Mouse (Mus musculus): ENCODE data around the gene Rad9b. TPM values are rescaled to one million over a fixed set of nuclear protein-coding genes. Genes with fewer than 3 reads are reported as not detected.

Rad9b gene
- polyA plus RNA-seq, 1 experiment from 2014 or later = 11.1 TPM

GRCm38 (mm10) chr5:122317329-122318045 lies 36.5 kb downstream of the Rad9b start:
- no peak overlapping the region for H3K9ac ChIP-seq (replicated peaks; ENCODE audit: low read length)
- 88% methylated on average over 11 of the region's 11 CpGs for WGBS

GRCm38 (mm10) chr5:122314966-122315667 lies 38.9 kb downstream of the Rad9b start:
- Histone ChIP-seq H3K9me3 (ENCODE audit: low read length) (no peaks in the 10 kb centered on the region), H3K27ac (ENCODE audit: low read length) (peak overlapping the region; percentile 26; the same call in 1 of the 2 replicates), H3K9ac (replicated peaks; ENCODE audit: low read length) (no peak overlapping the region), H3K4me1 (ENCODE audit: insufficient read depth, low read length) (peaks cover 12% of the 10 kb centered on the region), H3K4me3 (ENCODE audit: low read length) (no peak overlapping the region), H3K36me3 (ENCODE audit: insufficient read depth, low read length) (peaks cover 29% of the 10 kb centered on the region; the same call in 1 of the 2 replicates), H3K4me2 (replicated peaks; ENCODE audit: low read depth, low read length) (no peak overlapping the region), H3K27me3 (ENCODE audit: insufficient read depth, low read length) (no peaks in the 10 kb centered on the region)
- peak; percentile 97 for ATAC-seq (ENCODE audit: low FRiP score, low TSS enrichment)
- 49% methylated on average over 20 of the region's 20 CpGs for WGBS

More at GRCm38 (mm10) chr5:122317329-122318045, 36.5 kb downstream of the Rad9b start:
- peaks cover 12% of the 10 kb centered on the region for H3K4me1 ChIP-seq (ENCODE audit: insufficient read depth, low read length)
- no peaks in the 10 kb centered on the region for H3K9me3 ChIP-seq (ENCODE audit: low read length)
- H3K4me2 ChIP-seq (replicated peaks; ENCODE audit: low read depth, low read length) = no peak overlapping the region
- no peaks in the 10 kb centered on the region for H3K27me3 ChIP-seq (ENCODE audit: insufficient read depth, low read length)
- no peak overlapping the region for H3K4me3 ChIP-seq (ENCODE audit: low read length)
- ATAC-seq (ENCODE audit: low FRiP score, low TSS enrichment) = no peak
- peaks cover 21% of the 10 kb centered on the region; the same call in 1 of the 2 replicates for H3K36me3 ChIP-seq (ENCODE audit: insufficient read depth, low read length)
- H3K27ac ChIP-seq (ENCODE audit: low read length) = no peak overlapping the region

GRCm38 (mm10) chr5:122312942-122313684 lies 40.9 kb downstream of the Rad9b start:
- Histone ChIP-seq H3K9me3 (ENCODE audit: low read length) (no peaks in the 10 kb centered on the region), H3K4me2 (replicated peaks; ENCODE audit: low read depth, low read length) (no peak overlapping the region), H3K9ac (replicated peaks; ENCODE audit: low read length) (0 out of 2 replicates have a peak overlapping the region, but pooled peaks have one; percentile 14), H3K27ac (ENCODE audit: low read length) (no peak overlapping the region), H3K4me3 (ENCODE audit: low read length) (no peak overlapping the region), H3K4me1 (ENCODE audit: insufficient read depth, low read length) (peaks cover 12% of the 10 kb centered on the region), H3K27me3 (ENCODE audit: insufficient read depth, low read length) (no peaks in the 10 kb centered on the region), H3K36me3 (ENCODE audit: insufficient read depth, low read length) (peaks cover 27% of the 10 kb centered on the region)
- no peak for ATAC-seq (ENCODE audit: low FRiP score, low TSS enrichment)
- WGBS = 75% methylated on average over 17 of the region's 17 CpGs

DNA sequence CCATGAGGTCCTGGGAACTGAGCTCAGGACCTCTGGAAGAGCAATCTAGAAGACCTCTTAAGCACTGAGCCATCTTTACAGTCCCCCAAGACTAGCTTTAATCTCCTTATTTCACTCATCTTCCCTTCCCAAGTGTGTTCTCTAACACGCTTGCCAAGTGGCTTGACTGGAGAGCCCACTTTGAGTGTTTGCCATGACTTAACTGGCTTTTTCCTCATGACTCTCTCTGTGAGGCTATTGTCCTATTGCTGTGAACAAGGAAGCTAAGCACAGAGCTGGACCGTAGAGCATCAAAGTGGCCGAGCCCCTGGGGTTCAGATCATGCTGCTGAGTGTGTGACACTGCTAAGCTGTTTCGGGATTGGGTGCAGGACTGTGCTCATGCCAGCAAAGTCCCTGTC lies 41.7 kb downstream of the Rad9b start:
- Histone ChIP-seq H3K4me3 (ENCODE audit: low read length) (no peak overlapping the region), H3K4me2 (replicated peaks; ENCODE audit: low read depth, low read length) (no peak overlapping the region), H3K9me3 (ENCODE audit: low read length) (no peaks in the 10 kb centered on the region), H3K27ac (ENCODE audit: low read length) (no peak overlapping the region), H3K27me3 (ENCODE audit: insufficient read depth, low read length) (no peaks in the 10 kb centered on the region), H3K9ac (replicated peaks; ENCODE audit: low read length) (no peak overlapping the region), H3K4me1 (ENCODE audit: insufficient read depth, low read length) (peaks cover 12% of the 10 kb centered on the region), H3K36me3 (ENCODE audit: insufficient read depth, low read length) (peaks cover 29% of the 10 kb centered on the region)
- WGBS = 95% methylated on average over 4 of the region's 4 CpGs
- no peak for ATAC-seq (ENCODE audit: low FRiP score, low TSS enrichment)

GRCm38 (mm10) chr5:122311692-122312091 lies 42.3 kb downstream of the Rad9b start:
- Histone ChIP-seq H3K36me3 (ENCODE audit: insufficient read depth, low read length) (peaks cover 25% of the 10 kb centered on the region), H3K9ac (replicated peaks; ENCODE audit: low read length) (no peak overlapping the region), H3K4me3 (ENCODE audit: low read length) (no peak overlapping the region), H3K27ac (ENCODE audit: low read length) (no peak overlapping the region), H3K4me2 (replicated peaks; ENCODE audit: low read depth, low read length) (no peak overlapping the region), H3K9me3 (ENCODE audit: low read length) (no peaks in the 10 kb centered on the region), H3K27me3 (ENCODE audit: insufficient read depth, low read length) (no peaks in the 10 kb centered on the region), H3K4me1 (ENCODE audit: insufficient read depth, low read length) (peaks cover 12% of the 10 kb centered on the region)
- ATAC-seq (ENCODE audit: low FRiP score, low TSS enrichment) = no peak
- 82% methylated on average over 7 of the region's 7 CpGs for WGBS

DNA sequence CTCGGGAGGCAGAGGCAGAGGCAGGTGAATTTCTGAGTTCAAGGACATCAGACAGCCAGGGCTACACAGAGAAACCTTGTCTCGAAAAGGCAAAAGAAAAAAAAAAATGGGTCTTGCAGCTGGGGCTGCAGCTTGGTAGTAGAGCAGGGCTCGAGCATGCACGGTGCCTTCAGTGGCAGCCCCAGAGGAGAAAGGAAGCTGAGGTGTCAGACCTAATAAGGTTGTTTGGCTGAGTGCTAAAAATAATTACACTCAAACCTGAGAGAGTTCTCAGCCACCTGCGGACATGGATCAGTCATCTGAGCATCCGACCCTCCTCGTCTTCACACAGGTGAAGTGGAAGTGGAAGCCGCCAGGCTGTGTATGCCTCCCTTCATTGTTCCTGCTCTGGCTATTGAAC lies 43.3 kb downstream of the Rad9b start:
- no peak overlapping the region for H3K27ac ChIP-seq (ENCODE audit: low read length)
- 84% methylated on average over 8 of the region's 8 CpGs for WGBS

GRCm38 (mm10) chr5:122306536-122306935 lies 47.5 kb downstream of the Rad9b start:
- H3K4me2 ChIP-seq (replicated peaks; ENCODE audit: low read depth, low read length) = no peak overlapping the region
- WGBS = 87% methylated on average over 3 of the region's 3 CpGs
- H3K36me3 ChIP-seq (ENCODE audit: insufficient read depth, low read length) = peaks cover 9% of the 10 kb centered on the region; the same call in 1 of the 2 replicates
- ATAC-seq (ENCODE audit: low FRiP score, low TSS enrichment) = no peak
- H3K27ac ChIP-seq (ENCODE audit: low read length) = no peak overlapping the region
- H3K4me1 ChIP-seq (ENCODE audit: insufficient read depth, low read length) = peaks cover 13% of the 10 kb centered on the region
- no peaks in the 10 kb centered on the region for H3K27me3 ChIP-seq (ENCODE audit: insufficient read depth, low read length)
- H3K9ac ChIP-seq (replicated peaks; ENCODE audit: low read length) = no peak overlapping the region
- no peaks in the 10 kb centered on the region for H3K9me3 ChIP-seq (ENCODE audit: low read length)
- H3K4me3 ChIP-seq (ENCODE audit: low read length) = no peak overlapping the region

More for the DNA sequence above, 43.3 kb downstream of the Rad9b start:
- H3K4me2 ChIP-seq (replicated peaks; ENCODE audit: low read depth, low read length) = no peak overlapping the region
- H3K9me3 ChIP-seq (ENCODE audit: low read length) = no peaks in the 10 kb centered on the region
- peaks cover 25% of the 10 kb centered on the region for H3K36me3 ChIP-seq (ENCODE audit: insufficient read depth, low read length)
- no peaks in the 10 kb centered on the region for H3K27me3 ChIP-seq (ENCODE audit: insufficient read depth, low read length)
- peaks cover 12% of the 10 kb centered on the region for H3K4me1 ChIP-seq (ENCODE audit: insufficient read depth, low read length)
- no peak overlapping the region for H3K4me3 ChIP-seq (ENCODE audit: low read length)
- no peak for ATAC-seq (ENCODE audit: low FRiP score, low TSS enrichment)
- H3K9ac ChIP-seq (replicated peaks; ENCODE audit: low read length) = no peak overlapping the region

- Histone ChIP-seq H3K9me3 (ENCODE audit: low read length) (no peaks in the 10 kb centered on the region), H3K4me3 (ENCODE audit: low read length) (no peak overlapping the region), H3K9ac (replicated peaks; ENCODE audit: low read length) (no peak overlapping the region), H3K36me3 (ENCODE audit: insufficient read depth, low read length) (peaks cover 6% of the 10 kb centered on the region; the same call in 1 of the 2 replicates), H3K27me3 (ENCODE audit: insufficient read depth, low read length) (no peaks in the 10 kb centered on the region), H3K4me1 (ENCODE audit: insufficient read depth, low read length) (peaks cover 13% of the 10 kb centered on the region), H3K27ac (ENCODE audit: low read length) (no peak overlapping the region), H3K4me2 (replicated peaks; ENCODE audit: low read depth, low read length) (no peak overlapping the region)
- no peak for ATAC-seq (ENCODE audit: low FRiP score, low TSS enrichment)
- WGBS = 81% methylated on average over 7 of the region's 7 CpGs
Measured at GRCm38 (mm10) chr5:122305472-122305871, 48.6 kb downstream of the Rad9b start.

GRCm38 (mm10) chr5:122304541-122304940 lies 49.5 kb downstream of the Rad9b start:
- Histone ChIP-seq H3K4me2 (replicated peaks; ENCODE audit: low read depth, low read length) (no peak overlapping the region), H3K36me3 (ENCODE audit: insufficient read depth, low read length) (peaks cover 6% of the 10 kb centered on the region; the same call in 1 of the 2 replicates), H3K27ac (ENCODE audit: low read length) (no peak overlapping the region; the same call in 1 of the 2 replicates), H3K4me1 (ENCODE audit: insufficient read depth, low read length) (peaks cover 13% of the 10 kb centered on the region), H3K27me3 (ENCODE audit: insufficient read depth, low read length) (no peaks in the 10 kb centered on the region), H3K9me3 (ENCODE audit: low read length) (no peaks in the 10 kb centered on the region), H3K4me3 (ENCODE audit: low read length) (no peak overlapping the region), H3K9ac (replicated peaks; ENCODE audit: low read length) (no peak overlapping the region)
- WGBS = 66% methylated on average over 6 of the region's 6 CpGs
- ATAC-seq (ENCODE audit: low FRiP score, low TSS enrichment) = no peak

All from kidney, embryonic 16.5 days (tissue).